Mouse (Mus musculus) cerebellum, adult 11 months (tissue): ENCODE results near the gene Psmb3.
A peak's percentile ranks its signal among the peaks of the same experiment; 100 is the strongest.
"Not testable (repeated sequence)": the region's sequence is repeated elsewhere in the genome, so short reads cannot be mapped to it uniquely, and the experiment has no call there.

Experiments used
- DNase-seq: peaks from one replicate; pipeline ENCODE4 v3.0.0; 2022

The Psmb3 gene

GRCm38 (mm10) chr11:97719041-97719440, 15.8 kb downstream of the Psmb3 start:
- DNase-seq, result no peak

GRCm38 (mm10) chr11:97721338-97721737, 18.1 kb downstream of the Psmb3 start:
- DNase-seq, result no peak

- no peak for DNase-seq
Observed at GRCm38 (mm10) chr11:97723709-97724108, 20.5 kb downstream of the Psmb3 start.

- no peak for DNase-seq
Observed at GRCm38 (mm10) chr11:97728311-97728710, 25.1 kb downstream of the Psmb3 start.

GRCm38 (mm10) chr11:97728730-97729129, 25.5 kb downstream of the Psmb3 start:
- DNase-seq, result no peak

- DNase-seq, result no peak
Observed at GRCm38 (mm10) chr11:97733689-97734088, 30.5 kb downstream of the Psmb3 start.

GRCm38 (mm10) chr11:97734810-97735209, 31.6 kb downstream of the Psmb3 start:
- DNase-seq, result not testable (repeated sequence)

GRCm38 (mm10) chr11:97736645-97737044, 33.4 kb downstream of the Psmb3 start:
- DNase-seq, result no peak

GRCm38 (mm10) chr11:97737600-97737999, 34.4 kb downstream of the Psmb3 start:
- DNase-seq, result no peak

- DNase-seq, result no peak
Observed at GRCm38 (mm10) chr11:97738703-97739102, 35.5 kb downstream of the Psmb3 start.

GRCm38 (mm10) chr11:97739155-97739554, 36.0 kb downstream of the Psmb3 start:
- no peak for DNase-seq

- DNase-seq, result no peak
Observed at GRCm38 (mm10) chr11:97740190-97740589, 37.0 kb downstream of the Psmb3 start.

- no peak for DNase-seq
Observed at GRCm38 (mm10) chr11:97742157-97742556, 39.0 kb downstream of the Psmb3 start.

- no peak for DNase-seq
Observed at GRCm38 (mm10) chr11:97742591-97742990, 39.4 kb downstream of the Psmb3 start.

GRCm38 (mm10) chr11:97743423-97743822, 40.2 kb downstream of the Psmb3 start:
- no peak for DNase-seq

- no peak for DNase-seq
Observed at GRCm38 (mm10) chr11:97744063-97744717, 41.0 kb downstream of the Psmb3 start, which contains the start of gene Pip4k2b. Gene Pip4k2b (minus strand): TSS chr11:97744704.

- DNase-seq, result peak; percentile 98
Observed at GRCm38 (mm10) chr11:97744718-97745330, 41.6 kb downstream of the Psmb3 start.

GRCm38 (mm10) chr11:97745331-97745721, 42.1 kb downstream of the Psmb3 start:
- no peak for DNase-seq

GRCm38 (mm10) chr11:97747773-97748172, 44.6 kb downstream of the Psmb3 start:
- DNase-seq, result no peak

- DNase-seq, result no peak
Observed at GRCm38 (mm10) chr11:97748496-97748895, 45.3 kb downstream of the Psmb3 start.

GRCm38 (mm10) chr11:97753277-97753676, 50.1 kb downstream of the Psmb3 start:
- no peak for DNase-seq

GRCm38 (mm10) chr11:97758125-97758524, 54.9 kb downstream of the Psmb3 start:
- no peak for DNase-seq

- DNase-seq, result no peak
Observed at GRCm38 (mm10) chr11:97758942-97759341, 55.7 kb downstream of the Psmb3 start.

GRCm38 (mm10) chr11:97761638-97762037, 58.4 kb downstream of the Psmb3 start:
- no peak for DNase-seq
